Mouse (Mus musculus) cortical plate, adult 2 months (tissue): Measurements from ENCODE around the gene Evpl.

Experiments
- CTCF ChIP-seq: fragments of 200-500 bp; IDR thresholded peaks from 2 replicates; pipeline ENCODE4 v1.5.1; 2011; ENCODE audit warnings: mild to moderate bottlenecking, control low read depth, low read length; ENCODE audit not compliant: insufficient read depth; ENCODE audit errors: extremely low read depth
- POLR2A ChIP-seq: fragments of 200-500 bp; IDR thresholded peaks from 2 replicates; pipeline ENCODE4 v1.6.1; 2011; ENCODE audit warnings: mild to moderate bottlenecking, low read length, control low read depth; ENCODE audit not compliant: insufficient read depth; ENCODE audit errors: extremely low read depth

DNA sequence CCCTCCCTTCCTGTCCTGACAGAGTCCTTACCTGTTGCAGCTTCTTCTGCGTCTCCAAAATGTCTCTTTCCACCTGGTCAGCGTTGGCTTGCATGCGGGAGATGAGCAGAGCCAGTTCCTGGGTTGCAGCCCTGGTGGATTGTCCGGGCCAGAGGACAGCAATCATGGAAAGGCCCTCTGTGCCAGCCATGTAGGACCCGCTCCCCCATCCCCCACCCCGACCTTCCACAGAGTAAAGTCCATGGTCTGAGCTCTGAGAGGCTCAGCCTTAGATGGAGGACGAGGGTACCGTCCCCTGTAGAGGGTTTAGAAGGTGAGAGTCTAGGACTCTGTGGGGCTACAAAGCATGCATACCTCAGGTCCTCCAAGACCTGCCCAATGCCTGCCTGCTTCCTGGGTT is 3.0 kb downstream of the Evpl start:
- TF ChIP-seq CTCF (no peak), POLR2A (no peak)
